Mouse (Mus musculus): Measurements from ENCODE around the gene Mars. TPM values are rescaled to one million over a fixed set of nuclear protein-coding genes. Genes with fewer than 3 reads are reported as not detected.

The Mars gene
- polyA plus RNA-seq, 1 experiment from 2014 or later: 108 TPM

Other genes starting within 250 kb of the Mars start
- 669 and 724 TPM in 2 replicates for gene Cdk4, start 248.3 kb downstream of the Mars start, polyA plus RNA-seq (2015; fragmentation: Nextera tagmentation; extraction: Ambion mirVana)
- gene Tspan31, start 241.5 kb downstream of the Mars start, polyA plus RNA-seq (2015; fragmentation: Nextera tagmentation; extraction: Ambion mirVana): 123 TPM in 2 replicates
- gene Agap2, start 236.5 kb downstream of the Mars start, polyA plus RNA-seq (2015; fragmentation: Nextera tagmentation; extraction: Ambion mirVana): 3.4 and 4.2 TPM in 2 replicates
- gene Os9, start 190.7 kb downstream of the Mars start, polyA plus RNA-seq (2015; fragmentation: Nextera tagmentation; extraction: Ambion mirVana): 135 and 138 TPM in 2 replicates
- 59.0 and 74.1 TPM in 2 replicates for gene B4galnt1, start 146.6 kb downstream of the Mars start, polyA plus RNA-seq (2015; fragmentation: Nextera tagmentation; extraction: Ambion mirVana)
- gene Slc26a10, start 131.1 kb downstream of the Mars start, polyA plus RNA-seq (2015; fragmentation: Nextera tagmentation; extraction: Ambion mirVana): 1.4 and 1.5 TPM in 2 replicates
- gene Arhgef25, start 121.7 kb downstream of the Mars start, polyA plus RNA-seq (2015; fragmentation: Nextera tagmentation; extraction: Ambion mirVana): 29.0 and 29.1 TPM in 2 replicates
- gene Dtx3, start 116.1 kb downstream of the Mars start, polyA plus RNA-seq (2015; fragmentation: Nextera tagmentation; extraction: Ambion mirVana): 213 and 233 TPM in 2 replicates
- 20.5 and 20.7 TPM in 2 replicates for gene Pip4k2c, start 100.2 kb downstream of the Mars start, polyA plus RNA-seq (2015; fragmentation: Nextera tagmentation; extraction: Ambion mirVana)
- 115 and 130 TPM in 2 replicates for gene Kif5a, start 48.4 kb downstream of the Mars start, polyA plus RNA-seq (2015; fragmentation: Nextera tagmentation; extraction: Ambion mirVana)
- gene Dctn2, start 45.4 kb downstream of the Mars start, polyA plus RNA-seq (2015; fragmentation: Nextera tagmentation; extraction: Ambion mirVana): 355 and 358 TPM in 2 replicates
- 11.2 and 11.5 TPM in 2 replicates for gene Mbd6, start 22.8 kb downstream of the Mars start, polyA plus RNA-seq (2015; fragmentation: Nextera tagmentation; extraction: Ambion mirVana)
- 0.79 and 0.81 TPM in 2 replicates for gene Arhgap9, start 10.2 kb upstream of the Mars start, polyA plus RNA-seq (2015; fragmentation: Nextera tagmentation; extraction: Ambion mirVana)
- gene Gli1, start 30.2 kb upstream of the Mars start, polyA plus RNA-seq (2015; fragmentation: Nextera tagmentation; extraction: Ambion mirVana): 1.8 and 2.1 TPM in 2 replicates
- gene Inhbe, start 42.6 kb upstream of the Mars start, polyA plus RNA-seq (2015; fragmentation: Nextera tagmentation; extraction: Ambion mirVana): 0.03 and 0.09 TPM in 2 replicates
- not detected in 2 replicates for gene Inhbc, start 58.6 kb upstream of the Mars start, polyA plus RNA-seq (2015; fragmentation: Nextera tagmentation; extraction: Ambion mirVana)
- 34.0 and 37.4 TPM in 2 replicates for gene R3hdm2, start 68.5 kb upstream of the Mars start, polyA plus RNA-seq (2015; fragmentation: Nextera tagmentation; extraction: Ambion mirVana)
- gene Stac3, start 189.9 kb upstream of the Mars start, polyA plus RNA-seq (2015; fragmentation: Nextera tagmentation; extraction: Ambion mirVana): 2.0 and 3.3 TPM in 2 replicates
- gene Ndufa4l2, start 203.2 kb upstream of the Mars start, polyA plus RNA-seq (2015; fragmentation: Nextera tagmentation; extraction: Ambion mirVana): 23.2 and 29.5 TPM in 2 replicates
- gene Shmt2, start 210.7 kb upstream of the Mars start, polyA plus RNA-seq (2015; fragmentation: Nextera tagmentation; extraction: Ambion mirVana): 52.8 and 59.3 TPM in 2 replicates
- 129 and 136 TPM in 2 replicates for gene Nxph4, start 222.8 kb upstream of the Mars start, polyA plus RNA-seq (2015; fragmentation: Nextera tagmentation; extraction: Ambion mirVana)